Mouse (Mus musculus) kidney, adult 2 months (tissue): ENCODE data around the gene Gm11077.

Source experiments
- CTCF ChIP-seq: fragments of 200-500 bp; conservative IDR thresholded peaks from 2 replicates; pipeline ENCODE4 v1.5.1; 2011; ENCODE audit warnings: low read depth, mild to moderate bottlenecking, control low read depth, low read length, moderate library complexity, mixed read lengths; ENCODE audit not compliant: insufficient read depth, insufficient read length
- POLR2A ChIP-seq: fragments of 200-500 bp; IDR thresholded peaks from one replicate; pipeline ENCODE4 v1.6.1; 2011; ENCODE audit warnings: low read depth, low read length, control low read depth

DNA sequence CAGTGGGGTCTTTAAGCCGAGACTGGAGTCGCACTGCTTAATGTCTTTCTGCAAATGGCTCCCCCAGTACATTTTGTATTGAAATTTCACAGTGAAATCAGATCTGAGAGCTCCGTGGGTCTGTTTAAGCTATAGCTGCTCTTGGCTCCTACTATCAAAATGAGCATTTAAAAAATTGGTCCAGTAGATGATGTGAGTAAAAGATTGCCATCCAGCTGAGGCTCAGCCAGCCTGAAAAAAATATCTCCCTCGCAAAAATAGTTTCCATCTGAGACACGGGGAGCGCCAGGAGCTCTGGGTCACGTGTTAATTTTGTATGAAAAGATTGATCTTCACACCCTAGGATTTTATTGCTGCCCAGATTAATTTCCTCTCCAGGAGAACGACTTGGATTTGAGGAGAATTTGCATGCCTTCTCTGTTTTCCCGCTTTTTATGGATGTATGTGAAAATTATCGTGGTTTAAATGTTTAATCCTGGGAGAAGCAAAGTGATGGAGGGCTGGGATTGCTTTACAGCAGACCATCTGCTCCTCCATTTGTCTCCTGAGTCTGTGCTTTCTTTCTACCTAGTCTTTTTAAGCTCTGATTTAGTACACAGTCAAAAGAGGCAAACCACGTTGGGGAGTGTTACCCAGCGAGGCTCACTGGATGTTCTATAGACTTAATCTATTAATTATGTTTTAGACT is 32.7 kb upstream of the Gm11077 start:
- TF ChIP-seq CTCF (no peak), POLR2A (no peak)
